Mouse (Mus musculus) R1 (cell line): Measurements from ENCODE around the gene Egr4.
A peak's percentile ranks its signal among the peaks of the same experiment; 100 is the strongest.

Experiments used
- DNase-seq: peaks from one replicate; pipeline ENCODE4 v3.0.0-alpha.2; 2018; ENCODE audit warnings: low read depth, low spot score

Egr4 gene

GRCm38 (mm10) chr6:85513531-85513910, at the start of gene Egr4:
Gene Egr4 (minus strand): TSS chr6:85513589.
- peak; percentile 81 for DNase-seq

- DNase-seq = peak; percentile 23
Observed at GRCm38 (mm10) chr6:85562374-85562773, 49.0 kb upstream of the Egr4 start.

- DNase-seq = no peak
Observed at GRCm38 (mm10) chr6:85547642-85548041, 34.3 kb upstream of the Egr4 start.

GRCm38 (mm10) chr6:85544251-85544881, 31.0 kb upstream of the Egr4 start:
- no peak for DNase-seq

- no peak for DNase-seq
Observed at GRCm38 (mm10) chr6:85543351-85544175, 30.2 kb upstream of the Egr4 start.

- DNase-seq = no peak
Observed at GRCm38 (mm10) chr6:85522825-85523224, 9.4 kb upstream of the Egr4 start.

GRCm38 (mm10) chr6:85522026-85522425, 8.6 kb upstream of the Egr4 start:
- peak; percentile 81 for DNase-seq

- peak; percentile 46 for DNase-seq
Observed at GRCm38 (mm10) chr6:85518091-85518693, 4.8 kb upstream of the Egr4 start.

- DNase-seq = no peak
Observed at GRCm38 (mm10) chr6:85515941-85516340, 2.6 kb upstream of the Egr4 start.

GRCm38 (mm10) chr6:85512577-85513530, 535 bp downstream of the Egr4 start:
- DNase-seq = peak; percentile 66

- no peak for DNase-seq
Observed at GRCm38 (mm10) chr6:85512056-85512440, 1.3 kb downstream of the Egr4 start.

GRCm38 (mm10) chr6:85511286-85512055, 1.9 kb downstream of the Egr4 start:
- peak; percentile 60 for DNase-seq

- peak; percentile 78 for DNase-seq
Observed at GRCm38 (mm10) chr6:85510476-85510875, 2.9 kb downstream of the Egr4 start.

GRCm38 (mm10) chr6:85508602-85509001, 4.8 kb downstream of the Egr4 start:
- no peak for DNase-seq

GRCm38 (mm10) chr6:85504908-85505307, 8.5 kb downstream of the Egr4 start:
- DNase-seq = no peak

- DNase-seq = peak; percentile 70
Observed at GRCm38 (mm10) chr6:85502911-85503250, 10.5 kb downstream of the Egr4 start, which contains the start of gene Fbxo41. Gene Fbxo41 (minus strand): TSS chr6:85502994.

- peak; percentile 64 for DNase-seq
Observed at GRCm38 (mm10) chr6:85502103-85502910, 11.1 kb downstream of the Egr4 start.

GRCm38 (mm10) chr6:85501571-85502102, 11.8 kb downstream of the Egr4 start:
- peak; percentile 39 for DNase-seq

- no peak for DNase-seq
Observed at GRCm38 (mm10) chr6:85500416-85500815, 13.0 kb downstream of the Egr4 start.

- DNase-seq = peak; percentile 59
Observed at GRCm38 (mm10) chr6:85498147-85498546, 15.2 kb downstream of the Egr4 start.
